Mouse (Mus musculus) liver, postnatal 0 days (tissue): ENCODE measurements around the gene Klhl29.

Experiments used
- CTCF ChIP-seq: sonication (generic); IDR thresholded peaks from 2 replicates; pipeline ENCODE4 v1.5.1; 2016; ENCODE audit warnings: antibody characterized with exemption, low read depth
- EP300 ChIP-seq: IDR thresholded peaks from 2 replicates; pipeline ENCODE4 v1.6.1; 2016; ENCODE audit warnings: antibody characterized with exemption, low read depth, mild to moderate bottlenecking

- TF ChIP-seq CTCF (no peak), EP300 (no peak)
Observed at GRCm38 (mm10) chr12:5246721-5247341, 128.7 kb downstream of the Klhl29 start.
